Mouse (Mus musculus) liver, postnatal 0 days (tissue): ENCODE measurements at regions not wholly inside any gene's neighbourhood (a gene's known extent, or its start where the extent isn't known, plus 50 kb on each side); places are given as distances from the start of the nearest gene placed in this dataset.

ENCODE experiments used
- CTCF ChIP-seq: sonication (generic); IDR thresholded peaks from 2 replicates; pipeline ENCODE4 v1.5.1; 2016; ENCODE audit warnings: antibody characterized with exemption, low read depth
- EP300 ChIP-seq: IDR thresholded peaks from 2 replicates; pipeline ENCODE4 v1.6.1; 2016; ENCODE audit warnings: antibody characterized with exemption, low read depth, mild to moderate bottlenecking

DNA sequence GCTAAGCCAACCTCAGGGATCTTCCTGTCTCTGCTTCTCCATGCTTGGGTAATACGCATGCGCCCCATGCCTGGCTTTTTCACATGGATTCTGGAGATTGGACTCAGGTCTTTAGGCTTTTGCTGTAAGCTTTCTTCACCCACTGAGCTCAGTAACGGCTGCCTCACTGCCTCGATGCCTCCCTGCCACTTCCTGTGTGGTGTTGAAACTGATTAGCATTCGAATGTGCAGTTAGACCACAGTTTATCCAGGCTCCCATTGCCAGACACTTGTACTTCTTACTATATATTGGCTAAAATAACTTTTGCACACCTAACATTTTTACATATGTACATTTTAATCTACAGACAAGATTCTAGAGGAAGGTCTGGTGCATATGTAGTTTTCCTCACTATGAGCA is 137.0 kb upstream of the Fmo9 start:
- no peak for TF ChIP-seq CTCF
- TF ChIP-seq EP300 = no peak
